Mouse (Mus musculus) left cerebral cortex, adult 11 months (tissue): ENCODE measurements around the gene Alkbh3.

Source experiments
- DNase-seq: peaks from one replicate; pipeline ENCODE4 v3.0.0; 2022; ENCODE audit warnings: low spot score

Alkbh3 gene

GRCm38 (mm10) chr2:93954781-93955578 lies 55.6 kb downstream of the Alkbh3 start:
- no peak for DNase-seq

GRCm38 (mm10) chr2:93953726-93954125 lies 56.9 kb downstream of the Alkbh3 start:
- DNase-seq = no peak

GRCm38 (mm10) chr2:93946976-93947375 lies 63.6 kb downstream of the Alkbh3 start:
- DNase-seq = no peak

- no peak for DNase-seq
These were observed 65.8 kb downstream of the Alkbh3 start for GRCm38 (mm10) chr2:93944855-93945254.

DNA sequence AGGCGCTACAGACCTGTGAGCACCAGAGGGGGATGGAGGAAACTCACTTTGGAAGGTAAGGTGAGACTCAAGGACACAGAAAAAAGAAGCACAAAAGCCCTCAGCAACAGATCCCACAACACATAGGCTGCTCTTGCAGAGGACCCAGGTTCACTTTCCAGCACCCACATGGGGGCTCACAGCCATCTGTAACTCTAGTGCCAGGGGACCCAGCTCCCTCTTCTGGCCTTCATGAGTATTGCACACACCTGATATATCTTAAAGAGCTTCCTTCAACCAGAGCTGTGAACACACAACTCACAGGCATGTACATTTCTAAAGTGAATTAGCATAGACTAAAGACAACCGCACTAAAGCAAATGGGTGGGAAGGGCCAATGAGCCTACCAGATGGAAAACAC lies 66.5 kb downstream of the Alkbh3 start:
- no peak for DNase-seq

DNA sequence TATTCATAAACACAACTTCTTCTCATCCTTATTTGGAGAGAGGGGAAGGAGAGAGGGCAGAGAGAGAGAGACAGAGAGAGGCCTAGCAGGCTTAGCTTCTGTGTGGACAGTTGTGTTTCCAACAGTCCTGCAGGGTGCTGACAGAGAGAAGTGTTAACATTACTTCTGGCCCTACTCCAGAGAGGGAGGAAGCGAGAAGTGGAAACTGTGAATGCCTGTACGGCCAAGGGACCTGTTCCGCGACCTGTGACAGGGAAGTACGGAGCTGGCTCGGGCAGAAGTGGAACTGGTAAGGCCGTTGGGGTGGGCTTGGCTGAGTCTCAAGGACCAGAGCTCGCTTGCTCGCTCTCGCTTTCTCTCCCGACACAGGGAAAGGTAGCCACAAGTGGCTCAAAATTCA lies 68.9 kb downstream of the Alkbh3 start:
- no peak for DNase-seq

DNA sequence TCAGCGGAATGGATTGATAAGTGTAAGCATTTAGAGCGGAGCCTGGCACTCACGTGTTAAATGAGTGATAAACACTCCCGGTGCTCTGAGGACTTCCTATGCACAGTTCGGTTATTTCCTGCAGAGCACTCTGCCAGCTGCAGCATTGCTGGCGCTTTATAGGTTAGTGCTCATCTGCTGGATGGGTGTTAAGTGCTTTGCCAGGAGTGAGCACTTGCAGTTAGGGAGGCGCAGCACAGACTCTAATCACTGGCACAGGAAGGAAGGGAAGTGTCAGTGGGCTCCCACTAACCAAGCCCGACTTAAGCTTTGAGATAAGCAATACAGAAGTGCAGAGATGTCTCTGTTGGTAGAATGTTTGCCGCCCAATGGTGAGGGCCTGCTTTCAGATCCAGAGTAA lies 72.1 kb downstream of the Alkbh3 start:
- DNase-seq = no peak
